Mouse (Mus musculus) stomach, embryonic 14.5 days (tissue): ENCODE data around the gene P2rx1. TPM values are rescaled to one million over a fixed set of nuclear protein-coding genes. Genes with fewer than 3 reads are reported as not detected.

Experiments
- ATAC-seq: fragments of 200-750 bp; cut with Nextera tagmentation; 2 replicates; pipeline ENCODE4 v1.8.0; 2017; ENCODE audit warnings: low read depth, moderate TSS enrichment; ENCODE audit not compliant: insufficient number of reproducible peaks, insufficient read depth, low FRiP score
- H3K27ac ChIP-seq: fragments of 300-500 bp; sonication (generic); 2 replicates; pipeline ENCODE4 v1.5.1; 2014; ENCODE audit warnings: mild to moderate bottlenecking, low read length, moderate library complexity, mixed read lengths
- H3K27me3 ChIP-seq: fragments of 300-500 bp; sonication (generic); 2 replicates; pipeline ENCODE4 v1.6.1; 2014; ENCODE audit warnings: low read length, control low read depth, mixed read lengths; ENCODE audit not compliant: control insufficient read depth, insufficient read depth
- H3K36me3 ChIP-seq: fragments of 300-500 bp; sonication (generic); 2 replicates; pipeline ENCODE4 v1.6.1; 2014; ENCODE audit warnings: mild to moderate bottlenecking, control low read depth, low read length, moderate library complexity, mixed read lengths; ENCODE audit not compliant: control insufficient read depth, insufficient read depth
- H3K4me1 ChIP-seq: fragments of 300-500 bp; sonication (generic); 2 replicates; pipeline ENCODE4 v1.6.1; 2014; ENCODE audit warnings: low read length, control low read depth, mixed read lengths; ENCODE audit not compliant: control insufficient read depth, insufficient read depth
- H3K4me2 ChIP-seq: fragments of 300-500 bp; sonication (generic); replicated peaks from 2 replicates; pipeline ENCODE4 v1.6.1; 2014; ENCODE audit warnings: low read depth, low read length, control low read depth
- H3K4me3 ChIP-seq: fragments of 300-500 bp; sonication (generic); 2 replicates; pipeline ENCODE4 v1.5.1; 2014; ENCODE audit warnings: low read depth, low read length, control low read depth
- H3K9ac ChIP-seq: fragments of 300-500 bp; sonication (generic); replicated peaks from 2 replicates; pipeline ENCODE4 v1.6.1; 2014; ENCODE audit warnings: low read depth, mild to moderate bottlenecking, control low read depth, low read length, moderate library complexity, mixed read lengths
- H3K9me3 ChIP-seq: fragments of 300-500 bp; sonication (generic); 2 replicates; pipeline ENCODE4 v1.6.1; 2016; ENCODE audit warnings: low read depth, low read length, control low read depth; ENCODE audit not compliant: control insufficient read depth
- WGBS: fragments of 180-500 bp; shearing (Covaris S2); extraction: QIAGEN DNeasy Blood & Tissue Kit; methylation state at CpG from one replicate; pipeline ENCODE4 v1.1.7; 2014; 5-methylcytosine and 5-hydroxymethylcytosine counted together
- polyA plus RNA-seq: library from polyadenylated mRNA; unstranded; fragments of >200 nt; fragmentation: Nextera tagmentation; extraction: Ambion mirVana; gene quantifications from 2 replicates; pipeline ENCODE4 v1.2.1, GENCODE M21; 2014

Gene P2rx1
- polyA plus RNA-seq, 1 experiment from 2014 or later = 2.2 TPM

DNA sequence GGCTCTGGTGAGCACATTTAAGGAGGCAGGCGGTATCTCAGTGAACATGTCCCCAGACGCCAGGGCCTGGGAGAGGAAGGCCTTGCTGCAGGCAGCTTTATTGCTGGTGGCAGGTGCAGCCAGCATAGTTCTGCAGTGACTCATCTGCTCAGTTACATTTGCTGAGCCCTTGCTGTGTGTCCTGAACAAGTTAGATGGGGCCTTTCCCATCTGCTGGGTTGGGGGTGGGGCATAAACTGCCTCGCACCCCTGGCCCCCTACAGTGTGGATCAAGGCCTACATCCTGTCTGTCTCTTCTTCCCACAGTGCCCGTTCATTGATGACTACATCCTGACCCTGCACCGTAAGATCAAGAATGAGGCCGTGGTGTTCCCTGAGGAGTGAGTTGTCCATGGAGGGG lies 38.0 kb downstream of the P2rx1 start:
- H3K4me3 ChIP-seq = no peak overlapping the region
- no peaks in the 10 kb centered on the region for H3K9me3 ChIP-seq
- peaks cover 2% of the 10 kb centered on the region; the same call in 1 of the 2 replicates for H3K36me3 ChIP-seq
- no peaks in the 10 kb centered on the region for H3K4me1 ChIP-seq
- no peak overlapping the region for H3K27ac ChIP-seq
- ATAC-seq = peak; percentile 39; the same call in 1 of the 2 replicates
- H3K9ac ChIP-seq = no peak overlapping the region
- no peak overlapping the region for H3K4me2 ChIP-seq
- no peaks in the 10 kb centered on the region for H3K27me3 ChIP-seq
- 60% methylated on average over 6 of the region's 6 CpGs for WGBS

GRCm38 (mm10) chr11:73037691-73038090 lies 38.8 kb downstream of the P2rx1 start:
- Histone ChIP-seq H3K4me3 (no peak overlapping the region), H3K27ac (no peak overlapping the region), H3K27me3 (no peaks in the 10 kb centered on the region), H3K36me3 (peaks cover 2% of the 10 kb centered on the region; the same call in 1 of the 2 replicates), H3K4me1 (no peaks in the 10 kb centered on the region), H3K9me3 (no peaks in the 10 kb centered on the region), H3K4me2 (no peak overlapping the region), H3K9ac (no peak overlapping the region)
- ATAC-seq = no peak
- WGBS = 81% methylated on average over 3 of the region's 3 CpGs

DNA sequence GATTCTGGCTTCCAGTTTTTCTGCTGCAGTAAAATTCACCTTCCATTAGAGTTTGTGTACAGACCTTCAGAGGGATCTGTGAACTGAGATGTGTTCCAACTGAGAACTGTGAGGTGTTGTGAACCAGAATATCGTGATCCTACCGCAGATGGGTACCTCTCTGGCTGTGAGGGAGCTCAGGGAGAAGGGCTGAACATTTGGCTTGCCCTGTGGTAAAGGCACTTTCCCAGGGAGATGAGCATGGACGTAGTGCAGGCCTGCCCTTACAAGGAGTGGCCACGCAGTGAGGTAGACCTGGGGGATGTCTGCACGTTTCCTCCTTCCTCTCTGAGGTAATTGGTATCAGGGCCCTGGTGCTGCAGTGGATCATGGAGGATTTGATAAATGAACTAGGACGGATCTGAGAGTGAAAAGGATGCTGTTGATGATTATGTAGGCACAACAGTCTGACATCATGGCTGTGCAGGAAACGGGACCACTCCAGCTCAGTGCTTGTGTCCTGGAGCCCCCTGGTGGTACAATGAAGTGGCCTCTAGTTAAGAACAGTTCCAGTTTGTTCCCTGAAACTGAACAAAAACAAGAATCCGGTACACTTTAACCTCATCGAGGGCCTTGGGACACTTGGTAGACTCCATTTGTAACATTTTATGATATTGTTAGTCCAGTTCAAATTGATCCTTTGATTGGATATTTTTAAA lies 40.3 kb downstream of the P2rx1 start:
- Histone ChIP-seq H3K4me1 (no peaks in the 10 kb centered on the region), H3K4me3 (no peak overlapping the region), H3K27ac (no peak overlapping the region), H3K9me3 (no peaks in the 10 kb centered on the region), H3K36me3 (peaks cover 2% of the 10 kb centered on the region; the same call in 1 of the 2 replicates), H3K27me3 (no peaks in the 10 kb centered on the region), H3K4me2 (no peak overlapping the region), H3K9ac (no peak overlapping the region)
- WGBS = 57% methylated on average over 9 of the region's 9 CpGs
- peak; percentile 66 for ATAC-seq

DNA sequence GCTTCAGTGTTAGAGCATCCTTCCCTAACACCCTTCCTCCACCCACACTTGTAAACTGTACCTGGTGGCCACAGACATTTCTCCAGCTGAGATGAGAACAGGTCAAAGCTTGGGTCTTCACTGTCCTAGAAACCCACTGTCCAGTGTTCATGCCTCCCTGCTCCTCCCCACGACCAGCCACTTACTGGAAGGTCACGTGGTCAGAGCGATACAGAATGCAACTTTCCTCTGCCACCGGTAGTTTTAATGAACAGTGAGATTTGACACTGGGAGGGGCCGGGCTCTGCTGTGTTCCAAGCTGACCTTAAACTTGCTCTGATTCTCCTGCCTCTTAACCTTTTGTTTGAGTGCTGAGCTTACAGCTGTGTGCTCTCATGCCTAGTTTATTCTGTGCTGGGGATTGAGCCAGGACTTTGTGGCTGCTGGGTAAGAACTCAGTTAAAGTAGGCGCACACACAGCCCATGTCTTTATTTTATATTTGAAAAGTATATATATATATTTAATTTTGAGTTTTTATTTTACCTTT lies 45.4 kb downstream of the P2rx1 start:
- Histone ChIP-seq H3K4me2 (no peak overlapping the region), H3K4me1 (peaks cover 8% of the 10 kb centered on the region), H3K9ac (no peak overlapping the region), H3K4me3 (no peak overlapping the region), H3K27ac (no peak overlapping the region), H3K9me3 (no peaks in the 10 kb centered on the region), H3K36me3 (no peaks in the 10 kb centered on the region), H3K27me3 (no peaks in the 10 kb centered on the region)
- ATAC-seq = no peak
- 23% methylated on average over 6 of the region's 6 CpGs for WGBS

GRCm38 (mm10) chr11:73044789-73045188 lies 45.9 kb downstream of the P2rx1 start:
- peaks cover 12% of the 10 kb centered on the region for H3K4me1 ChIP-seq
- ATAC-seq = no peak
- H3K4me3 ChIP-seq = no peak overlapping the region
- H3K27ac ChIP-seq = no peak overlapping the region
- no peaks in the 10 kb centered on the region for H3K9me3 ChIP-seq
- H3K27me3 ChIP-seq = no peaks in the 10 kb centered on the region
- WGBS = 71% methylated on average over 4 of the region's 4 CpGs
- no peaks in the 10 kb centered on the region for H3K36me3 ChIP-seq
- no peak overlapping the region for H3K9ac ChIP-seq
- H3K4me2 ChIP-seq = no peak overlapping the region

GRCm38 (mm10) chr11:73047542-73047996 lies 48.7 kb downstream of the P2rx1 start, which contains the start of gene Ncbp3:
Ncbp3 (plus strand) TSS chr11:73047783.
- Histone ChIP-seq H3K4me2 (peak within 1 kb of the TSS; percentile 79), H3K9me3 (no peaks in the 10 kb centered on the region), H3K27ac (peak within 1 kb of the TSS; percentile 92), H3K9ac (peak within 1 kb of the TSS; percentile 95), H3K27me3 (no peaks in the 10 kb centered on the region), H3K36me3 (peaks cover 7% of the 10 kb centered on the region), H3K4me3 (peak within 1 kb of the TSS; percentile 92), H3K4me1 (peaks cover 12% of the 10 kb centered on the region)
- ATAC-seq = peak; percentile 95
- WGBS = under 1% methylated on average over 39 of the region's 39 CpGs

DNA sequence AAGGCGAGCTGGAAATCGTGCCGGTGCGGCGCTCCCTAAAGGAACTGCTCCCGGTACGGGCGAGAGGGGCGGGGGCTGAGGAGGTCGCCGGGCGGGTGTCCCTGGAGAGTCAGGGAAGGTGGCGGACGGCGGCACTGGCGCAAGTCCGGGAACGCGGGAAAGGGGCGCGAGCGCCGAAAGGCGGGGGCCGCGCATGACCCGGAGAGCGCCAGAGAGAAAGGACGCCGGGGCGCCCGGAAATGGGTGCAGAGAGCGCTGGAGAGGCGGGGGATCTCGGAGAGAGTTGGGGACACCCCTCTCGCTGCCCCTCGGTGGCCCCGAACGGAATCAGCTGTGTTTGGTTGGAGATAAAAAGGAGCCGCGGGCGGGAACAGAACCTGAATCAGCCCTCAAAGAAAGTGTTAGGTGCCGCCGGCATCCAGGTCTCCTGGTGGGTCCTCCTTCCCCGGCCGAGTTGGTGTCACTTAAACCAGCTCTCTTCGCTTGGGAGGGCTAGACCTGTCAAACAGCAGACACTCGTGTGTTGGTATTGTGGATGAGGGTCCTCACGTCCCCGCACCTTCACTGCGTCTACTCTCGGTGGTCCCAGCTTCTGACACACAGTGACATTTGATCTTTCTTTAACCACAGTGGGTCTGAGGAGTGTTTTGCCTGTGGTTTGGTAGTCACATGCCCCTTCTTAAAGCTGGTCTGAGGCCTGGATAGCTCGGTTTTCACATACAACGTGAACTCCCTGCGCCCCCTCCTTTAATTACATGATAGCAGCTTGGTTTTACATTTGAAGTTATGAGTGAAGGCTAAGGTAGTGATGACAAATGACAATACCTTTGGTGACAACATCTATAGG lies 49.4 kb downstream of the P2rx1 start:
- peak; percentile 71 for ATAC-seq
- peak overlapping the region; percentile 92 for H3K27ac ChIP-seq
- peak overlapping the region; percentile 79 for H3K4me2 ChIP-seq
- H3K9ac ChIP-seq = peak overlapping the region; percentile 95
- H3K36me3 ChIP-seq = peaks cover 9% of the 10 kb centered on the region
- no peaks in the 10 kb centered on the region for H3K9me3 ChIP-seq
- H3K4me3 ChIP-seq = peak overlapping the region; percentile 92
- no peaks in the 10 kb centered on the region for H3K27me3 ChIP-seq
- WGBS = 1% methylated on average over 55 of the region's 55 CpGs
- H3K4me1 ChIP-seq = peaks cover 12% of the 10 kb centered on the region

GRCm38 (mm10) chr11:73049335-73049734 lies 50.4 kb downstream of the P2rx1 start:
- Histone ChIP-seq H3K27me3 (no peaks in the 10 kb centered on the region), H3K27ac (0 out of 2 replicates have a peak overlapping the region, but pooled peaks have one; percentile 39), H3K4me1 (peaks cover 12% of the 10 kb centered on the region), H3K9me3 (no peaks in the 10 kb centered on the region), H3K36me3 (peaks cover 19% of the 10 kb centered on the region), H3K4me2 (peak overlapping the region; percentile 79), H3K4me3 (peak overlapping the region; percentile 92), H3K9ac (no peak overlapping the region)
- WGBS = 4% methylated on average over 4 of the region's 4 CpGs
- ATAC-seq = no peak
